Mouse (Mus musculus) spleen, postnatal 10 days (tissue): ENCODE measurements around the gene Stc2.

Source experiments
- DNase-seq, 2 experiments: peaks; one replicate each; pipeline ENCODE4 v3.0.0; 2021 to 2022; ENCODE audit warnings: low spot score in 2 of 2

The Stc2 gene

GRCm38 (mm10) chr11:31366421-31366820 lies 3.5 kb downstream of the Stc2 start:
- no peak for DNase-seq

- no peak for DNase-seq
These were observed 3.9 kb downstream of the Stc2 start for GRCm38 (mm10) chr11:31365981-31366380.

DNA sequence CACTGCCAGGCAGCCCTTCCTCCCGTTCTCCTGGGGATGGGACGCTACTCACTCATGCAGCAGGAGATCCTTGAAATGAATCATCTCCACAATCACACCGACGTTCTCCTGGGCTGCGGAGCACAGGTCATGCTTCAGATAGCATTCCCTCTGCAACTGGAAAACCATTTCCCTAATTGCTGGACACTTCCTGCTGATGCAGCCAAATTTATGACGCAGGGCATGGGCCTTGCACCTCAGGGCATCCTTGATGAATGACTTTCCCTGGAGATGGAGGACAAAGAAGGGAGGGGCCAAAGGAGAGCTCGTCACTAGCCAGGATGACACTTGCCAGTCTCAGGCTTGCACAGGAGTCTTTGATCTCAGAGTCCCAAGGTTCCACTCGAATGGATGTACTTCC lies 4.6 kb downstream of the Stc2 start:
- DNase-seq: no peak

DNA sequence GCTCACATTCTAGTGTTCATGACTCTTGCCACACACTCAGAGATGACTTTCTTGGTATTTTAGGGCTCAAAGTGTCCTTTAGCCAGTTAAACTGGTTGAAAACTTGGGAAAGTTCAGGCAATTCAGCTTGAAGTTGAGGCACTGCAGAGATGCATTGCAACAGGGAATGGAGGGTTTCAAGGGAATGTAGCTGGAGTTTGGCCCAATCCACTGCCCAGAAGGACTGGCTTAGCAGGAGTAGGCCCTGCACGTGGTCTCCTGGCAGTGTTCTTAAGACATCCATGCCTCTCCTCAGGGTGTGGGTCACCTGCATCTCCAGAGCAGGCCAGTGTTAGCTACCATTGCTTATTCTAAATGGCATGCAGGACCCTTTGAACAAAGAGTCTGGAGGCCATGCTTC lies 7.0 kb downstream of the Stc2 start:
- no peak for DNase-seq

GRCm38 (mm10) chr11:31362330-31362729 lies 7.5 kb downstream of the Stc2 start:
- no peak for DNase-seq

- DNase-seq: no peak
These were observed 8.8 kb downstream of the Stc2 start for GRCm38 (mm10) chr11:31361047-31361446.

- DNase-seq: no peak
These were observed 10.5 kb downstream of the Stc2 start for GRCm38 (mm10) chr11:31359283-31359902.

DNA sequence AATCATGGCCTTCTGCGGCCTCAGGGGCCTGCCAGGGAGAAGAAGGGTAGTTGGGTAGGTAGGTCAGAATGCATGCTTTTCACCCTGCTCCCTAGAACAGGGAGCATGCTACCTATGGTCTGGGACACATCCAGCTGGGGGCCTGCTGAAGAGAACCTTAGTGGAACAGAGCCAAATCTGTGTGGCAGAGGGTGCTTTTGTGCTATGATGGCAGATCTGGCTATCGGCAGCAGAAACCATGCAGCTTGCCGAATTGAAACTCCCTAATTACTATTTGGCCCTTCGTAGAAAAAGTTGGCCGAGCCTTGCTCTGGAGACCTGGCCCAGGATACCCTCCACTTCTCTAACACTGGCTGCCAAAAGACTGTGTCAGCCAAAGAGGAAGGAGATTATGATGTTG lies 11.4 kb downstream of the Stc2 start:
- no peak for DNase-seq

- no peak for DNase-seq
These were observed 13.0 kb downstream of the Stc2 start for GRCm38 (mm10) chr11:31356866-31357265.

DNA sequence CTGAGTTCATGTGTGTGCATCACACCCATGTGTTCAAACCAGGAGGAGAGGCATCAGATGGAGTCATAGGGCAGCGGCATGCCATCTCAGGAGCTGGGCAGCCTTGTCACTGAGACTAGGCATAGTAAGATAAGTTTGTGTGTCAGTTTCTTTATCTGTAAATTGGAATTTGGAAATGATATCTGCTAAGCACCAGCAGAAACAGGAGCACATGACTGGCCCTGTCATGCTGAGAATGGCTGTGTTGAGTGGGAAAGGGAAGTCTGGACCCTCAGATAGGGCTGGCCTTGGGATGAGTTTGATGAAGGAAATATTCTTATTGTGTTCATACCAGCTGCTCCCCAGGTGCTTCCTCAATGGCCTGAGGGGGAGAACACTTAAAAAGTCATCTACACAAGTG lies 14.1 kb downstream of the Stc2 start:
- no peak for DNase-seq

GRCm38 (mm10) chr11:31354514-31354913 lies 15.4 kb downstream of the Stc2 start:
- DNase-seq: no peak
